Mouse (Mus musculus) erythroblast, embryonic 14.5 days (primary cell): ENCODE results near the gene Usp44. TPM values are rescaled to one million over a fixed set of nuclear protein-coding genes. Genes with fewer than 3 reads are reported as not detected.
A peak's percentile ranks its signal among the peaks of the same experiment; 100 is the strongest.

ENCODE experiments used
- H3K27me3 ChIP-seq: 2 replicates; pipeline ENCODE4 v1.6.1; 2012; ENCODE audit warnings: inconsistent platforms; ENCODE audit not compliant: control insufficient read depth
- H3K36me3 ChIP-seq: 2 replicates; pipeline ENCODE4 v1.6.1; 2012; ENCODE audit warnings: mild to moderate bottlenecking, inconsistent platforms; ENCODE audit not compliant: control insufficient read depth
- H3K4me1 ChIP-seq: 2 replicates; pipeline ENCODE4 v1.6.1; 2012; ENCODE audit warnings: inconsistent platforms; ENCODE audit not compliant: control insufficient read depth
- H3K4me3 ChIP-seq: replicated peaks from 2 replicates; pipeline ENCODE3; 2012; ENCODE audit warnings: moderate library complexity, mild to moderate bottlenecking, inconsistent platforms
- H3K9me3 ChIP-seq: 2 replicates; pipeline ENCODE4 v1.6.1; 2012; ENCODE audit warnings: low read length, inconsistent platforms, mixed read lengths; ENCODE audit not compliant: control insufficient read depth
- GATA1 ChIP-seq: IDR thresholded peaks from 2 replicates; pipeline ENCODE4 v1.6.1; 2012; ENCODE audit warnings: low read length, inconsistent platforms, mixed read lengths
- TAL1 ChIP-seq: IDR thresholded peaks from 3 replicates; pipeline ENCODE4 v1.6.1; 2012; ENCODE audit warnings: low read length, inconsistent platforms, mixed read lengths
- polyA plus RNA-seq: library from polyadenylated mRNA; stranded (reverse); fragments of >175 nt; gene quantifications from 2 replicates; pipeline ENCODE4 v1.2.3, GENCODE M21; 2012

The Usp44 gene
- polyA plus RNA-seq, 1 experiment: not detected

DNA sequence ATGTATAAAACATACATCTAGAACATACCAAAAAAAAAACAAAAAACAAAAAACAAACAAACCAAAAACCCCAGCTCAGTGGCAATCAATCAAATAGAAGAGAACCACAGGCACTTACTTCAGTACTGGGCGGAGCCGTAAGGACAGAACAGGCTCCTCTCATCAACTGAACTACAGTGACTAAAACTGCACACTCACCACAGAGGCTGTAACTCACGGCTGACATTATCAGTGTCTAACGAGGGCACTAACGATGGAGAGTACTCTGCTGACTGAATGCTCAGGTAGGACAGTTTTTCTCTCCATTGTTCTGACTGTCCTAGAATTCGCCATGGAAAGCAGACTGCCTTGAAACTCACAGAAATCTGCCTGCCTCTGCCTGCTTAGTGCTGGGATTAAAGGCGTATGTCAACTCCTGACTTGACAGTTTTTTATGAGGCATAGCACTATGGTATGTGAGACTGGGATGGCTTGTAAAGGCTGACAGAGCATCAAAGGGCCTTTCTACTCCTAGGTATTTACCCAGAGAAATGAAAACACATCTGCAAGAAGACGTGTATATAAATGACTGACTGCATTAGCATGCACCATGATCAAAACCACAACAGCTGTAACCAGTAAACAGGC lies 51.5 kb downstream of the Usp44 start:
- TF ChIP-seq TAL1: no peak
- no peaks in the 10 kb centered on the region for H3K27me3 ChIP-seq
- H3K9me3 ChIP-seq: no peaks in the 10 kb centered on the region
- H3K36me3 ChIP-seq: peaks cover 98% of the 10 kb centered on the region
- H3K4me3 ChIP-seq: peak overlapping the region; percentile 50
- peaks cover 87% of the 10 kb centered on the region for H3K4me1 ChIP-seq

DNA sequence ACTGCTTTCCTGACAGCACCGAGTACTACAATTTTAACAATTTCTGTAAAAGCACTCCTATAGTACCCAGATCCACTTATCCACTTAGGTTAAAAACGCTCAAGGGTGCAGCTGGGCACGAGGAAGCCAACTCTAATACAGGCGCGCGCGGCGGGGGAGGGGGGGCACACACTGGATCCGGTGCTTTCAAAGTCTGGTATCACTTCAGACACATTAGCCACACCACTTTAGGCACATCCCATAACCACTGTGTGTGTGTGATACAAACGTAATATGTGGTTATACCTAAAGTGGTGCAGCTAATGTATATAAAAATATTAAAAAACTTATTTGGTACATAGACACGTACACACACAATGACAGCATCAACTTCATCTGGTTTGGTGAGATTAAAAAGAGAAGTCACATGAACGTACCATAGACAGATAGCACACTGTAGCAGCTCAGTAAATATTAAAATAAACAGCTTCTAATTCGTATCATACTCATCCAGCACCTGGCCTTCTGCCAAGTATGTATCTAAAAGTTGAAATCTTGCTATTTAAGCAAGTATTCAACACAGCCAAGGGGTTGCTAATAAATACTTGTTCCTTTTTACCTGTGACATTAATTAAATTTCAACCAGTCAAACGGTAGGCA lies 54.6 kb downstream of the Usp44 start:
- Histone ChIP-seq H3K36me3 (peaks cover 80% of the 10 kb centered on the region), H3K4me3 (peak overlapping the region; percentile 56), H3K4me1 (peaks cover 79% of the 10 kb centered on the region), H3K9me3 (no peaks in the 10 kb centered on the region), H3K27me3 (no peaks in the 10 kb centered on the region)
- TF ChIP-seq GATA1: no peak; the same call in 1 of the 2 replicates
- peak; percentile 37; the same call in 1 of the 3 replicates for TF ChIP-seq TAL1

DNA sequence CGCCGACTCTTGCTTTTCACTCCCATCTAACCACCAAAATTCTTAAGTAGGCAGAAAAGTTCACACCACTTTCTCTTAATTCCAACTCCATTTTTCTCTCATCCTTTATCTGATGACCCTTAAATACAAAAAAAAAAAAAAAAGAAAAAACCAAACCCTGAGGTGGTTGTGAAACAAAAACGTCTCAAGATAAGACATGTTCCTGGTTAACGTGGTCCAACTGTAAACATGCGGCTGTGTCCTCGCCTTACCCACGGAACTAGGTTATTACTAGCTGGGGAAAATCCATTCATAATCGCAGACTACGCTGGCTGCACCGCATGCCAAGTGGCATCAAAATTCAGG lies 57.2 kb downstream of the Usp44 start:
- Histone ChIP-seq H3K9me3 (no peaks in the 10 kb centered on the region), H3K4me1 (peaks cover 83% of the 10 kb centered on the region), H3K4me3 (peak overlapping the region; percentile 90), H3K36me3 (peaks cover 58% of the 10 kb centered on the region), H3K27me3 (no peaks in the 10 kb centered on the region)
- TF ChIP-seq GATA1: no peak
- no peak for TF ChIP-seq TAL1

DNA sequence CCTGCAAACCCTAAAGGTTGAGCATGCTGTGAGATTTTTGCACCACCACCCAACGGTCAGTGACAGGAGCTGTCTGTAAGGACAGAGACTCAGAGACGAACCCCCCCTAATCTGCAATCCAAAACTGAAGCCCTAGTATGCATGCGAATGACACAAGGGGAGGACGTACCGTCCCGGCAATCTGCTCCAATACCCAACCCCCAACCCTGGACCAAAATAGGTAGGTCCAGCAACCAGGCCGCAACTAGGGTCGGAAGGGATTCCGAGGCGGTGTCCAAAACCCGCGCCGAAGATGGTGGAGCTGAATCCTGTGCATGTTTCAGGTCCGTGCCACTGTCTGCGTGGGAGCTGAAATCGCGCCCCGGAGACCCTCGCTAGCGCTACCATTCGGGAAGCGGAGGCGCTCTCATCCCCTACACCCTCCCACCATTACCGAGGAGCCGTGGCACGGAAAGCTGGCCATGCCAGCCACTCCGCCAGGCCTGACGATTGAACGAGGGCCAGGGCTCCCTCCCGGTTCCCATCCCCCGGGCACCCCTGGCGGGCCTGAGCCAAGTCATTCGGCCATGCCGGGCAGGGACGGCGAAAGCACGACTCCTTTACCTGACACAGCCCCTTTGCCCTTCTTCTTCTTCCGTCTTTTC lies 57.7 kb downstream of the Usp44 start:
- Histone ChIP-seq H3K9me3 (no peaks in the 10 kb centered on the region), H3K4me1 (peaks cover 83% of the 10 kb centered on the region), H3K36me3 (peaks cover 53% of the 10 kb centered on the region), H3K27me3 (no peaks in the 10 kb centered on the region), H3K4me3 (peak overlapping the region; percentile 90)
- TF ChIP-seq TAL1 (no peak), GATA1 (no peak)

DNA sequence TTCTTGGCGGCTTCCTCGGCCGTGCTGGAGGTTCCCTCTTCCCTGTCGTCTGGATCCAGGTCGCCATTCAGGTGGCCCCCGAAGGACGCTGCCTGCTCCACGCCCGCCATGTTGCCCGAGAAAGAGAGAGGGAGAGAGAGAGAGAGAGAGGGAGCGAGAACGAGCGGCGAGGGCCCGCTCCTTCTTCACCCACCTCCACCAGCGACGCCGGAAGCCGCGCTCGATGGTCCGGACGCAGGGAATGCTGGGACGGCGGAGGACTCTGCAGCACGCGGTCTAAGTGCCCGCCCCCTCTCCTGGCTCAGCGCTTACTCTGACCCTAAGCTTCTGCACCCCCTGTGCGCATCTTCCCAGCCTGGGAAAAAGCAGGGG lies 58.2 kb downstream of the Usp44 start:
- TF ChIP-seq TAL1: no peak
- no peak for TF ChIP-seq GATA1
- no peaks in the 10 kb centered on the region for H3K27me3 ChIP-seq
- H3K9me3 ChIP-seq: no peaks in the 10 kb centered on the region
- peaks cover 48% of the 10 kb centered on the region for H3K36me3 ChIP-seq
- peak overlapping the region; percentile 90 for H3K4me3 ChIP-seq
- peaks cover 83% of the 10 kb centered on the region for H3K4me1 ChIP-seq

DNA sequence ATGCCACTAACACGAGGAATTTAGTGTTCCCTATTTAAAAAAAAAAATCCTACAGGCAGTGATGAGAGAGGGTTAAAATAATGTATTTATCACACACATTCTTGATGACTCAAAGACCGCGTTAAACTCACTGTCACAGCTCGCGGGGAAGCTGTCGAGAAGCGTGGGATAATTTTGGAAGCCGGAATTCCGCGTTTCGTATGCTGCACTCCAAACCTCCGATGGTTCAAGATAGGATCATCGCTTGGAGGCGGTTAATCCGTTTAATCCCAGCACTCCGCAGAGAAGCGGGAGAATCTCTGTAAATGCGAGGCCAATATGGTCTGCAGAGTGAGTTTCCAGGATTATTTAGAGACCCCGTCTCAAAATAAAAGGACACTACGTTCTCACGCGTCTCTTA lies 58.6 kb downstream of the Usp44 start:
- no peaks in the 10 kb centered on the region for H3K27me3 ChIP-seq
- TF ChIP-seq GATA1: no peak
- TF ChIP-seq TAL1: no peak

DNA sequence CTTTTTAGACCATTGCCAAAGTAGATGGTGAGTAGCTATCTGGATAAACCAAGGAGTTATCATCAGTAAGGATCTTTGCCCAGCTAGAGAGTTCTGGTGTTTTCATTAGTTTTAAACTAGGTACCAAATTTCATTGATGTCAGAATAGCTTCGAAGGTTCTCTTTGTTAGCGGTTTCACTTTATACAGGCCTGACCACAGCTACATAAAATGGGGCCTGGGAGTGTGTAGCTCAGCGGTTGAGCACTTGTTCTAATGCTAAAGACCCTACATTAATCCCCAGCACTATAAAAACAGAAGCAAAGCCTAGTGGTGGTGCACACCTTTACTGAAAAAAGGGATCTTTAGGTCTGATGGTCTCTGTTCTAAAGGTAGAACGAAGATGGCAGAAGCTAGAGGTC lies 59.2 kb downstream of the Usp44 start:
- Histone ChIP-seq H3K27me3 (no peaks in the 10 kb centered on the region), H3K36me3 (peaks cover 38% of the 10 kb centered on the region), H3K9me3 (no peaks in the 10 kb centered on the region), H3K4me1 (peaks cover 77% of the 10 kb centered on the region), H3K4me3 (peak overlapping the region; percentile 90)
- TF ChIP-seq TAL1 (no peak), GATA1 (no peak)

More for the DNA sequence above, 58.6 kb downstream of the Usp44 start:
- no peaks in the 10 kb centered on the region for H3K9me3 ChIP-seq
- peaks cover 44% of the 10 kb centered on the region for H3K36me3 ChIP-seq
- peaks cover 81% of the 10 kb centered on the region for H3K4me1 ChIP-seq
- peak overlapping the region; percentile 90 for H3K4me3 ChIP-seq

DNA sequence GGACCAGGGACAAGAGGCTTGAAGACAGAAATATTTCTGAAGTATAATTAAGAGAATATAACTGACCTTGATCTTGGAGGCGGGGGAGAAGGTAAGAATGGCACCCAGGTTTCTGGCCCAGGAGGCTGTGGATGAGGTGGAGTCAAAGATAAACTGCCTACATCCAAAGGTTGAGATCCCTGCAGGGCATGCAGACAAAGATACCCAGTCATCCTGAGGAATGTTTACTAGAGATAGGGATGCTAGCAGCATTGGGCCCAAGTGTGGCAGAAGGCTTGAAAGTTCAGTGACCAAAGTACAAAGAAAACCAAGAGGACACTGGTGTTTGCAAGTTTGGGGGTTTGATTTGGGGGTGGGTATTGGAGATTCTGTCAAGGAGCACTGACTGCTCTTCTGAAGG lies 59.7 kb downstream of the Usp44 start:
- H3K4me1 ChIP-seq: peaks cover 73% of the 10 kb centered on the region
- no peaks in the 10 kb centered on the region for H3K27me3 ChIP-seq
- TF ChIP-seq TAL1 (peak; percentile 90), GATA1 (peak; percentile 87)
- H3K4me3 ChIP-seq: peak overlapping the region; percentile 90
- H3K9me3 ChIP-seq: no peaks in the 10 kb centered on the region
- peaks cover 33% of the 10 kb centered on the region for H3K36me3 ChIP-seq

DNA sequence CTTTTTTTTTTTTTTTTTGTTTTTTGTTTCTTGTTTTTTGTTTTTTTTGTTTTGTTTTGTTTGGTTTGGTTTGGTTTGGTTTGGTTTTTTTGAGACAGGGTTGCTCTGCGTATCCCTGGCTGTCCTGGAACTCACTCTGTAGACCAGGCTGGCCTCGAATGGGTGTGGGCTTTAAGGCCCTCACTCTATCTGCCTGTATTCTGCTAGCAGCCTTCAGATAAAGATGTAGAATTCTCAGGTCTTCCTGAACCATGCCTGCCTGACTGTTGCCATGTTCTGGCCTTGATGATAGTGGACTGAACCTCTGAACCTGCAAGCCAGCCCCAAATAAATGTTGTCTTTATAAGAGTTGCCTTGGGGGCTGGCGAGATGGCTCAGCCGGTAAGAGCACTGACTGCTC lies 61.2 kb downstream of the Usp44 start:
- TF ChIP-seq GATA1 (no peak), TAL1 (no peak)
- no peaks in the 10 kb centered on the region for H3K9me3 ChIP-seq
- peaks cover 66% of the 10 kb centered on the region for H3K4me1 ChIP-seq
- no peak overlapping the region for H3K4me3 ChIP-seq
- no peaks in the 10 kb centered on the region for H3K27me3 ChIP-seq
- H3K36me3 ChIP-seq: peaks cover 18% of the 10 kb centered on the region
